Mouse (Mus musculus) gastrocnemius, adult 2 months (tissue): Measurements from ENCODE around the gene Ppp4r4. TPM values are rescaled to one million over a fixed set of nuclear protein-coding genes. Genes with fewer than 3 reads are reported as not detected.
"Not testable (repeated sequence)": the region's sequence is repeated elsewhere in the genome, so short reads cannot be mapped to it uniquely, and the experiment has no call there.

ENCODE experiments used
- DNase-seq: peaks from one replicate; pipeline ENCODE4 v3.0.0; 2022
- H3K27ac ChIP-seq: fragments of 200-600 bp; 2 replicates; pipeline ENCODE4 v1.8.1; 2022; ENCODE audit warnings: mild to moderate bottlenecking
- H3K4me3 ChIP-seq: fragments of 200-600 bp; 2 replicates; pipeline ENCODE4 v1.8.1; 2022; ENCODE audit warnings: mild to moderate bottlenecking, moderate library complexity
- CTCF ChIP-seq: fragments of 200-600 bp; IDR thresholded peaks from 2 replicates; pipeline ENCODE4 v1.8.1; 2022; ENCODE audit warnings: antibody characterized with exemption, mild to moderate bottlenecking, moderate library complexity
- intact Hi-C: fragments of 180-260 bp; cut with DNase I; formaldehyde crosslinking; loops from one replicate; pipeline ENCODE4 v1.15.1; 2025
- total RNA-seq, 2 experiments: library from RNA; stranded (reverse); gene quantifications; 2 replicates each; pipeline ENCODE4 v1.2.3; 2021

The Ppp4r4 gene
- total RNA-seq, 2 experiments from 2014 or later = 0.25 to 0.31 TPM

DNA sequence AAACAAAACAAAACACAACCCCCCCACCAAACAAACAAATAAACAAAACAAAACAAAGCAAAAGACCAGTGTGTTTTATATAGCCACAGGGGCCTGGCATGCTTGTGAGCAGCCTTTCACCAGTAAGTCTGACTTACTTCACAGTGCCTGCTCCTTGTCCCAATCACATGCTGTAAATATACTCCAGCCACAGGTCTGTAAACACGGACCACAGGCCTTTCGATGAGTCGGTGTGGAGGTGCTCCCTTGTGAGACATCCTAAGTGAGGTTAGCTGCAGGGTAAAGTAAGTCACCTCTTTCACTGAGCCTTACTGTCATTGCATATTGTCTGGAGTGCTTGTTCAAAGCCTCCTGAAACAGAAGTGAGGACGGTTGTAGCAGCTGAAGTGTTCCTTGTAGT lies 16.4 kb downstream of the Ppp4r4 start:
- H3K27ac ChIP-seq = no peak overlapping the region
- intact Hi-C loops = loop anchor here (10.0 kb wide), 1 partner anchor 96 kb away; no protein-coding TSS in a partner anchor
- TF ChIP-seq CTCF = no peak
- H3K4me3 ChIP-seq = no peak overlapping the region
- no peak for DNase-seq

DNA sequence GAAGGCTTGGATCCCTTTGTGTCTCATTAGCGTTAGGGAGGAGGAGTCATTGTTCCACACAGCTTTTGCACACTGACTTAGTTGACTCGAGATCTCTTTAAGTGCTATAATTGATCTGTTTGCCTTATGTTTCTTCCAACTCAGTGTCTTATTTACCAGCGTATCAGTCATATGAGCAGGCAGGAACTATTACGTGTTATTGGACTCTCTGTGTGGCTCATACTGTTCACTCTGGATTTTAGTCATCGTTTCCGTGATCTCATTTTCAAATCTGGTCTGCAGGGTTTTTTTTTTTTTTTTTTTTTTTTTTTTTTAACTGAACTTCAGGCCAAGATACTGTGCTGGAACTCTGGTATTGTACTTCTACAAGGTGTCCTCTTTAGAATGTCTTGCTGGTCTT lies 18.0 kb downstream of the Ppp4r4 start:
- H3K27ac ChIP-seq = no peak overlapping the region
- intact Hi-C loops = no loop called here
- no peak for TF ChIP-seq CTCF
- H3K4me3 ChIP-seq = no peak overlapping the region
- no peak for DNase-seq

DNA sequence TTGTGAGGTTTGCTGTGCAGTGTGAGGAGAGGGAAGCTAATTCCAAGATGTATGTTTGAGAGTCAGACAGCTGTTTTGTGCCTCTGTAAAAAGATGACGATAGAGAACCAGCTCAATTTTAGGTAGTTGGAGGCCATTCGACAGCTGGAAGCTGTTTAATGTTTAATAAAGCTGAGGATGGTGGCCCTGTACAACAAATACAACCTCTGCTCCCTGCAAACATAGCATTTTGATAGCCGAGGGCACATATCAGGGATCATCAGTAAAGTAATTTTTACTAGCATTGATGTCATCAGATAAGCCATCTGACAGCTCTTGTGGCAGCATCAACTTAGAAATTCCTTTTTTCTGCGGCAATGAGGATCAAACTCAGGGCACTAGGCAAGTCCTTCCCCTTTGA lies 19.3 kb downstream of the Ppp4r4 start:
- H3K4me3 ChIP-seq = no peak overlapping the region
- no peak for DNase-seq
- H3K27ac ChIP-seq = no peak overlapping the region
- TF ChIP-seq CTCF = no peak
- intact Hi-C loops = no loop called here

- DNase-seq = no peak
- TF ChIP-seq CTCF = no peak
- H3K27ac ChIP-seq = no peak overlapping the region
- no peak overlapping the region for H3K4me3 ChIP-seq
- intact Hi-C loops = no loop called here
Observed at GRCm38 (mm10) chr12:103552506-103552905, 20.4 kb downstream of the Ppp4r4 start.

DNA sequence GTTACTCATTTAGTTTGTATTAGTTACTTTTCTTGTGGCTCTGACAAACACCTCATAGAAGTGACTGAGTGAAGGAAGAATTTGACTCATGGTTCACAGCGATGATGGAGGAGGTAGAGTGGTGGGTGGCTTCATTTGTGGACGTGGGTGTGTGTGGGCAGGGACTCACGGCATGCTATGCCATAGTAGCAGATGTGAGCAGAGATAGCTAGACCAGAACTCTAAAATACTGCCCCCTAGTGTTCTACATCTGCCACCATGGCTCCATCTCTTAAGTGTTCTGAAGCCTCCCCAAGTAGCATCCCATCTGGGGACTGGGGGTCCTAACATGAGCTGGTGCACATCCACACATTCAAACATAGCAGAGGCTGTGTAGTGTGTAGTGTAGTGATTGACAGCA lies 21.4 kb downstream of the Ppp4r4 start:
- DNase-seq = no peak
- no peak overlapping the region for H3K4me3 ChIP-seq
- intact Hi-C loops = no loop called here
- H3K27ac ChIP-seq = no peak overlapping the region
- TF ChIP-seq CTCF = no peak

DNA sequence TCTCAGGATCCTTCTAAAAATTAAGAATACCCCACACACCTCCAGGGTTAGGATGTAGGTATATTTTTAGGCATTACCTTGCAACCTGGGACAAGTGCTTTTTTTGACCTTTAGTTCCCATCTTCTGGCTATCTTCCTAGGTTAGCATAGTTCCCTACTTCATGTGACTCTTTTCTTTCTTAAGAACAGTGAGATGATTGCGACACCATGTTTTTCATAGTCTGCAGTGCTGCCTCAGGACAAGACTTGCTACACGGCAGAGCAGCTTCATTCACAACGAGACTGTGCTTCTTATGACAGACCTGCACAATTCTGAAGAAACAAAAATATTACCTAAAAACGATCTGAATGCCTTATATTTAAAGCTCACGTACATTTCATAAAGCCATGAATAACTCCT lies 24.8 kb downstream of the Ppp4r4 start:
- TF ChIP-seq CTCF = no peak
- intact Hi-C loops = no loop called here
- DNase-seq = no peak
- no peak overlapping the region for H3K4me3 ChIP-seq
- H3K27ac ChIP-seq = no peak overlapping the region

- intact Hi-C loops = no loop called here
- H3K27ac ChIP-seq = no peak overlapping the region
- no peak for DNase-seq
- no peak for TF ChIP-seq CTCF
- H3K4me3 ChIP-seq = no peak overlapping the region
Observed at GRCm38 (mm10) chr12:103564726-103565125, 32.6 kb downstream of the Ppp4r4 start.

DNA sequence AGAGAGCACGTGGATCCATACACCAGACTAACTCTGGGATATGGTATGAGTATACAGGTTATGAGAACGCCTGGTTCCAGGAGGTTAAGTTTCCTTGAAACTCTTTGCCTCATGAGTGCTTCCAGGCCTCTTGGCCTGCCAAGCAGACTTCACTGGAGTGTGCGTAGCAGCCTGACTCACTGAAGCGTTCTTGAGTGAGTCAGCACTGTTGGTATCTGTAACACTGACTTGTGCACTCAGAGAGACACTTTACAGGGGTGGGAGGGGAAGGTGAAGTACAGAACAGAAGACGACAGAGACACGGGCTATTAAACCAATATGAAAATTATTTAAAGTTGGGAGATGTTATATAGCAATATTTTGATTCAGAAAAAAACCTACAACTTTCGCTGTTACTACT lies 33.1 kb downstream of the Ppp4r4 start:
- TF ChIP-seq CTCF = no peak
- DNase-seq = peak; percentile 39
- no peak overlapping the region for H3K4me3 ChIP-seq
- no peak overlapping the region for H3K27ac ChIP-seq
- intact Hi-C loops = no loop called here

DNA sequence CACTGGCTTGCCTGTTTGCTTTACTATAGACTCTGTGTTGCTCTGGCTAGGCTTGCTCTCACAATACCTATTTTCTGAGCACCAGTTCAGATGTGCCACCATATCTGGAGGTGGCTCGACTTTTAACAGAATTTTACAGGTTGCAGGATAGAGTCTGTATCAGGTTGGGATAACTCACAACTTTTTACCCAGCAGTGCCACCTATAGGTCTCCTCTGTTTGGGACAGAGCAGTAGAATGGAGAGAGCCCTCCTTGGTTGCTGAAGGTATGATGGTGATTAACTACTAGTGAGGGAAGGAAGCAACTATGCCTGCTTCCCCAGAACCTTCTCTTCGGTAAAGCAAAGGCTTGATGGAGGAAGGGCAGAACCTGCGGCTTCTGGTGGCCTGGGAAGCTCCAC lies 35.0 kb downstream of the Ppp4r4 start:
- no peak overlapping the region for H3K4me3 ChIP-seq
- intact Hi-C loops = no loop called here
- peak; percentile 58 for TF ChIP-seq CTCF
- DNase-seq = no peak
- no peak overlapping the region for H3K27ac ChIP-seq

DNA sequence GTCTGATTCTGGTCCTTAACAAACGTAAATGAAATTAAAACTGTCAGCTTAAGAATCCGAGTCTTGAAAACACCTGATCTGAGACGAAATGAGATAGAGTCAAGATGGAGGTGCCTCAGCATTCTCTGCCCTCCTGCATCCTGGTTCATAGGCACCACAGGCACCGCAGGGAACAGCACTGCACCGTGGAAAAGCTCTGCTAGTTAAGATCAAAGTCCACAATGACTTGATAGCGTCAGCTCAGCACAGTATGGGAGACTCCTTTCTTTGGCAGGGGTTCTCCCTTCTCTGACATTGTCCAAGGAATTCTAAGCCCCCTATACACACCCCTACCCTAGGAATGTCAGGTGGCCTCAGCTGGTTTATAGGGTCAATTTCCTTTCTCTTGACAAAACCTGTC lies 37.6 kb downstream of the Ppp4r4 start:
- no peak for DNase-seq
- Histone ChIP-seq H3K27ac (no peak overlapping the region), H3K4me3 (no peak overlapping the region)
- intact Hi-C loops = no loop called here
- TF ChIP-seq CTCF = no peak

GRCm38 (mm10) chr12:103578148-103578547 lies 46.1 kb downstream of the Ppp4r4 start:
- intact Hi-C loops, H3K4me3 ChIP-seq, DNase-seq, H3K27ac ChIP-seq: not testable (repeated sequence)

- Histone ChIP-seq H3K4me3 (no peak overlapping the region), H3K27ac (no peak overlapping the region)
- intact Hi-C loops = no loop called here
- no peak for DNase-seq
- no peak for TF ChIP-seq CTCF
Observed at GRCm38 (mm10) chr12:103583771-103584170, 51.7 kb downstream of the Ppp4r4 start.

DNA sequence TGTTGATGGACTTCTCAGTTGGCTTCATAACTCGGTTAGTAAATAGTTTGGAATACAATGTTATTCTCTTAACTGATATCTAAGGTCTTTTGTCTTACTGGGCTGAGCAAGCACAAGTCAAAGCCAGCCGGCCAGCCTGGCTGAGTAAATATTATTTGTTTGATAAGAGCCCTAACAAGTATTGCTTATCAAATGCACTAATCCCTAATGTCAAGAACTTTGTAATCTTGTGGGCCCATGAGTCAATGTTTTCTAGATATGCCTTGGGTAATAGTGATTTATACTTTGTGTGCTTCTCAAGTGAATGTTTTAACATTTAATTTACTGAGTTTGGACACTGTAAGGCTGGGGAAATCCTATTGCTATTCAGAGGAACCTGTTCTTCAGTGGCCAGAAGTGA lies 66.3 kb downstream of the Ppp4r4 start:
- Histone ChIP-seq H3K27ac (no peak overlapping the region), H3K4me3 (no peak overlapping the region)
- intact Hi-C loops = no loop called here
- DNase-seq = no peak
- no peak for TF ChIP-seq CTCF

DNA sequence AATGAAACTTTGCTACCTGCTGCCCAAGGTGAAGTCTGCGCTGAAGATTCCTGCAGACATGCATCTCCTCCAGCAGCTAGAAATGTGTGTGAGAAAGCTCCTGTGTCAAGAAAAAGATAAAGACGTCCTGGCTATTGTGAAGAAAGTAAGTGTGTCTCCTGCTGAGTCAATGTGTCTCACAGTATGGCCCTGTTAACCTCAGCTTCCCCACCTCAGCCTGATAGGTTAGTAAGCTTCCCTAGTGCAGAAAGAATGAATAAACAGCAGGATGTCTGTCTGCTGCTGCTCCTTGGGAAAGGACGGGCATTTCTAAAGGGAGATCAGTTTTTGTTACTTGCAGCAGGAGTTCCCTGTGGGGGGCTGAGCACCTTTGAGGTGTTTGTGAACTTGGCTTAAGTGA lies 68.3 kb downstream of the Ppp4r4 start:
- intact Hi-C loops = no loop called here
- DNase-seq = no peak
- Histone ChIP-seq H3K4me3 (no peak overlapping the region), H3K27ac (no peak overlapping the region)
- TF ChIP-seq CTCF = no peak

DNA sequence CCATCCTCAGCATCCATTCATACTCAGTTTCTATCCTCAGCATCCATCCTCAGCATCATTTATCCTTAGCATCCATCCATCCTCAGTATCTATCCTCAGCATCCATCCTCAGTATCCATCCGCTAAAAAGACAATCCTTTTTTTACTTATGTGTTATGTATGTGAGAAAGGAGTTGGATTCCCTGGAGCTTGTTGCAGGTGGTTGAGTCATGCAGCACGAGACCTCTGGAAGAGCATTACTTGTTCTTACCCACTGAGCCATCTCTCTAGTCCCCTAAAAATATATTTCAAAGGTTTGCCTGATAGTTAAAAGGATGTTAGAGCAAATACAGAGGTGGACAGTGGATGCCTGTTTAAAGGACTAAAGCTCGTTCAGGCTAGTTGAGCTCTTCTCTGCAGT lies 69.8 kb downstream of the Ppp4r4 start:
- no peak for TF ChIP-seq CTCF
- DNase-seq = no peak
- Histone ChIP-seq H3K27ac (no peak overlapping the region), H3K4me3 (no peak overlapping the region)
- intact Hi-C loops = no loop called here
